Mouse (Mus musculus): ENCODE measurements at regions not wholly inside any gene's neighbourhood (a gene's known extent, or its start where the extent isn't known, plus 50 kb on each side); places are given as distances from the start of the nearest gene placed in this dataset.

GRCm38 (mm10) chr2:61496968-61497367 lies 81.4 kb upstream of the Tank start:
- H3K9me3 ChIP-seq (ENCODE audit: low read length), result no peaks in the 10 kb centered on the region
- H3K4me3 ChIP-seq (replicated peaks; ENCODE audit: low read length), result no peak overlapping the region
- H3K36me3 ChIP-seq (ENCODE audit: insufficient read depth, low read length), result no peaks in the 10 kb centered on the region
- no peaks in the 10 kb centered on the region for H3K27me3 ChIP-seq (ENCODE audit: insufficient read depth, low read length)
- peaks cover 8% of the 10 kb centered on the region; the same call in 1 of the 2 replicates for H3K4me1 ChIP-seq (replicated peaks; ENCODE audit: low read depth, low read length)
- TF ChIP-seq CTCF (conservative IDR thresholded peaks at IDR 0.05; ENCODE audit: low read length), result no peak
- TF ChIP-seq NANOG (IDR thresholded peaks at IDR 0.05; ENCODE audit: borderline replicate concordance, low read length), result no peak
- TF ChIP-seq POU5F1 (IDR thresholded peaks at IDR 0.05; ENCODE audit: borderline replicate concordance, low read length), result no peak

GRCm38 (mm10) chr2:61493918-61494712 lies 84.3 kb upstream of the Tank start:
- no peaks in the 10 kb centered on the region for H3K27me3 ChIP-seq (ENCODE audit: insufficient read depth, low read length)

GRCm38 (mm10) chr2:61492043-61492743 lies 86.2 kb upstream of the Tank start:
- Histone ChIP-seq H3K36me3 (ENCODE audit: insufficient read depth, low read length) (no peaks in the 10 kb centered on the region), H3K9me3 (ENCODE audit: low read length) (no peaks in the 10 kb centered on the region), H3K4me1 (replicated peaks; ENCODE audit: low read depth, low read length) (peaks cover 8% of the 10 kb centered on the region; the same call in 1 of the 2 replicates), H3K4me3 (replicated peaks; ENCODE audit: low read length) (no peak overlapping the region), H3K27me3 (ENCODE audit: insufficient read depth, low read length) (no peaks in the 10 kb centered on the region)
- TF ChIP-seq CTCF (conservative IDR thresholded peaks at IDR 0.05; ENCODE audit: low read length) (peak; percentile 86), NANOG (IDR thresholded peaks at IDR 0.05; ENCODE audit: borderline replicate concordance, low read length) (no peak)

More at GRCm38 (mm10) chr2:61493918-61494712, 84.3 kb upstream of the Tank start:
- no peaks in the 10 kb centered on the region for H3K9me3 ChIP-seq (ENCODE audit: low read length)
- H3K36me3 ChIP-seq (ENCODE audit: insufficient read depth, low read length), result no peaks in the 10 kb centered on the region
- H3K4me3 ChIP-seq (replicated peaks; ENCODE audit: low read length), result no peak overlapping the region
- no peak for TF ChIP-seq NANOG (IDR thresholded peaks at IDR 0.05; ENCODE audit: borderline replicate concordance, low read length)
- TF ChIP-seq CTCF (conservative IDR thresholded peaks at IDR 0.05; ENCODE audit: low read length), result peak; percentile 84
- H3K4me1 ChIP-seq (replicated peaks; ENCODE audit: low read depth, low read length), result peaks cover 8% of the 10 kb centered on the region; the same call in 1 of the 2 replicates

- TF ChIP-seq NANOG (IDR thresholded peaks at IDR 0.05; ENCODE audit: borderline replicate concordance, low read length) (no peak), CTCF (conservative IDR thresholded peaks at IDR 0.05; ENCODE audit: low read length) (peak; percentile 52)
- peaks cover 8% of the 10 kb centered on the region; the same call in 1 of the 2 replicates for H3K4me1 ChIP-seq (replicated peaks; ENCODE audit: low read depth, low read length)
- H3K27me3 ChIP-seq (ENCODE audit: insufficient read depth, low read length), result no peaks in the 10 kb centered on the region
- no peaks in the 10 kb centered on the region for H3K9me3 ChIP-seq (ENCODE audit: low read length)
- no peak overlapping the region for H3K4me3 ChIP-seq (replicated peaks; ENCODE audit: low read length)
- no peaks in the 10 kb centered on the region for H3K36me3 ChIP-seq (ENCODE audit: insufficient read depth, low read length)
These were observed 87.8 kb upstream of the Tank start for GRCm38 (mm10) chr2:61490436-61491109.

GRCm38 (mm10) chr2:61489762-61490161 lies 88.6 kb upstream of the Tank start:
- Histone ChIP-seq H3K36me3 (ENCODE audit: insufficient read depth, low read length) (no peaks in the 10 kb centered on the region), H3K27me3 (ENCODE audit: insufficient read depth, low read length) (no peaks in the 10 kb centered on the region), H3K4me3 (replicated peaks; ENCODE audit: low read length) (no peak overlapping the region), H3K9me3 (ENCODE audit: low read length) (no peaks in the 10 kb centered on the region), H3K4me1 (replicated peaks; ENCODE audit: low read depth, low read length) (peaks cover 8% of the 10 kb centered on the region; the same call in 1 of the 2 replicates)
- TF ChIP-seq NANOG (IDR thresholded peaks at IDR 0.05; ENCODE audit: borderline replicate concordance, low read length), result no peak
- TF ChIP-seq POU5F1 (IDR thresholded peaks at IDR 0.05; ENCODE audit: borderline replicate concordance, low read length), result no peak
- TF ChIP-seq CTCF (conservative IDR thresholded peaks at IDR 0.05; ENCODE audit: low read length), result no peak

GRCm38 (mm10) chr2:61483820-61484219 lies 94.6 kb upstream of the Tank start:
- H3K4me1 ChIP-seq (replicated peaks; ENCODE audit: low read depth, low read length), result no peaks in the 10 kb centered on the region
- TF ChIP-seq POU5F1 (IDR thresholded peaks at IDR 0.05; ENCODE audit: borderline replicate concordance, low read length), result no peak
- TF ChIP-seq CTCF (conservative IDR thresholded peaks at IDR 0.05; ENCODE audit: low read length), result no peak
- no peak for TF ChIP-seq NANOG (IDR thresholded peaks at IDR 0.05; ENCODE audit: borderline replicate concordance, low read length)
- no peaks in the 10 kb centered on the region for H3K9me3 ChIP-seq (ENCODE audit: low read length)
- H3K4me3 ChIP-seq (replicated peaks; ENCODE audit: low read length), result no peak overlapping the region
- no peaks in the 10 kb centered on the region for H3K27me3 ChIP-seq (ENCODE audit: insufficient read depth, low read length)
- no peaks in the 10 kb centered on the region for H3K36me3 ChIP-seq (ENCODE audit: insufficient read depth, low read length)

- no peaks in the 10 kb centered on the region for H3K36me3 ChIP-seq (ENCODE audit: insufficient read depth, low read length)
- TF ChIP-seq POU5F1 (IDR thresholded peaks at IDR 0.05; ENCODE audit: borderline replicate concordance, low read length), result no peak
- no peak for TF ChIP-seq CTCF (conservative IDR thresholded peaks at IDR 0.05; ENCODE audit: low read length)
- no peak for TF ChIP-seq NANOG (IDR thresholded peaks at IDR 0.05; ENCODE audit: borderline replicate concordance, low read length)
- H3K4me3 ChIP-seq (replicated peaks; ENCODE audit: low read length), result no peak overlapping the region
- no peaks in the 10 kb centered on the region for H3K9me3 ChIP-seq (ENCODE audit: low read length)
- no peaks in the 10 kb centered on the region for H3K4me1 ChIP-seq (replicated peaks; ENCODE audit: low read depth, low read length)
- H3K27me3 ChIP-seq (ENCODE audit: insufficient read depth, low read length), result no peaks in the 10 kb centered on the region
These were observed 101.7 kb upstream of the Tank start for GRCm38 (mm10) chr2:61476648-61477047.

- Histone ChIP-seq H3K4me1 (replicated peaks; ENCODE audit: low read depth, low read length) (no peaks in the 10 kb centered on the region), H3K4me3 (replicated peaks; ENCODE audit: low read length) (no peak overlapping the region), H3K36me3 (ENCODE audit: insufficient read depth, low read length) (no peaks in the 10 kb centered on the region), H3K9me3 (ENCODE audit: low read length) (no peaks in the 10 kb centered on the region), H3K27me3 (ENCODE audit: insufficient read depth, low read length) (no peaks in the 10 kb centered on the region)
- no peak for TF ChIP-seq CTCF (conservative IDR thresholded peaks at IDR 0.05; ENCODE audit: low read length)
- TF ChIP-seq NANOG (IDR thresholded peaks at IDR 0.05; ENCODE audit: borderline replicate concordance, low read length), result no peak
- TF ChIP-seq POU5F1 (IDR thresholded peaks at IDR 0.05; ENCODE audit: borderline replicate concordance, low read length), result no peak
These were observed 103.8 kb upstream of the Tank start for GRCm38 (mm10) chr2:61474626-61475025.
